Mouse (Mus musculus): ENCODE data around the gene Ccna1. TPM values are rescaled to one million over a fixed set of nuclear protein-coding genes. Genes with fewer than 3 reads are reported as not detected.

Ccna1 gene
- polyA plus RNA-seq, 1 experiment from 2014 or later: 0.05 TPM

- Histone ChIP-seq H3K36me3 (ENCODE audit: control insufficient read depth, insufficient read depth) (no peaks in the 10 kb centered on the region), H3K27ac (ENCODE audit: low read length) (no peak overlapping the region), H3K4me2 (ENCODE audit: low read depth, low read length) (no peak overlapping the region), H3K27me3 (ENCODE audit: control insufficient read depth, insufficient read depth, low read depth, low read length) (peaks cover 27% of the 10 kb centered on the region), H3K9me3 (replicated peaks; ENCODE audit: control insufficient read depth, low read length) (no peaks in the 10 kb centered on the region), H3K9ac (ENCODE audit: low read depth, low read length) (no peak overlapping the region), H3K4me3 (ENCODE audit: low read depth, low read length) (no peak overlapping the region), H3K4me1 (ENCODE audit: control insufficient read depth, low read depth, low read length) (no peaks in the 10 kb centered on the region)
- 36% methylated on average over 6 of the region's 6 CpGs for WGBS (ENCODE audit: insufficient replicate concordance)
- ATAC-seq (ENCODE audit: low read depth): no peak
Measured at GRCm38 (mm10) chr3:55054231-55054630, 1.1 kb downstream of the Ccna1 start.

- H3K4me1 ChIP-seq (ENCODE audit: control insufficient read depth, low read depth, low read length): no peaks in the 10 kb centered on the region
- H3K27me3 ChIP-seq (ENCODE audit: control insufficient read depth, insufficient read depth, low read depth, low read length): no peaks in the 10 kb centered on the region
- H3K4me3 ChIP-seq (ENCODE audit: low read depth, low read length): no peak overlapping the region
- no peak overlapping the region for H3K4me2 ChIP-seq (ENCODE audit: low read depth, low read length)
- ATAC-seq (ENCODE audit: low read depth): no peak
- H3K9ac ChIP-seq (ENCODE audit: low read depth, low read length): no peak overlapping the region
- 70% methylated on average over 8 of the region's 8 CpGs for WGBS (ENCODE audit: insufficient replicate concordance)
- no peaks in the 10 kb centered on the region for H3K36me3 ChIP-seq (ENCODE audit: control insufficient read depth, insufficient read depth)
- no peak overlapping the region for H3K27ac ChIP-seq (ENCODE audit: low read length)
- H3K9me3 ChIP-seq (replicated peaks; ENCODE audit: control insufficient read depth, low read length): no peaks in the 10 kb centered on the region
Measured at GRCm38 (mm10) chr3:55044601-55045370, 10.5 kb downstream of the Ccna1 start.

- Histone ChIP-seq H3K4me1 (ENCODE audit: control insufficient read depth, low read depth, low read length) (no peaks in the 10 kb centered on the region), H3K36me3 (ENCODE audit: control insufficient read depth, insufficient read depth) (no peaks in the 10 kb centered on the region), H3K4me2 (ENCODE audit: low read depth, low read length) (no peak overlapping the region), H3K9me3 (replicated peaks; ENCODE audit: control insufficient read depth, low read length) (no peaks in the 10 kb centered on the region), H3K27ac (ENCODE audit: low read length) (no peak overlapping the region), H3K4me3 (ENCODE audit: low read depth, low read length) (no peak overlapping the region), H3K27me3 (ENCODE audit: control insufficient read depth, insufficient read depth, low read depth, low read length) (no peaks in the 10 kb centered on the region), H3K9ac (ENCODE audit: low read depth, low read length) (no peak overlapping the region)
- 58% methylated on average over 5 of the region's 5 CpGs for WGBS (ENCODE audit: insufficient replicate concordance)
- 0 out of 2 replicates have a peak, but pooled peaks have one; percentile 37 for ATAC-seq (ENCODE audit: low read depth)
Measured at GRCm38 (mm10) chr3:55037608-55038007, 17.7 kb downstream of the Ccna1 start.

GRCm38 (mm10) chr3:55027271-55027840, 27.9 kb downstream of the Ccna1 start:
- no peak overlapping the region for H3K4me3 ChIP-seq (ENCODE audit: low read depth, low read length)
- H3K27ac ChIP-seq (ENCODE audit: low read length): no peak overlapping the region

GRCm38 (mm10) chr3:55025502-55025901, 29.8 kb downstream of the Ccna1 start:
- H3K27ac ChIP-seq (ENCODE audit: low read length): no peak overlapping the region
- no peak for ATAC-seq (ENCODE audit: low read depth)
- no peak overlapping the region for H3K9ac ChIP-seq (ENCODE audit: low read depth, low read length)
- H3K9me3 ChIP-seq (replicated peaks; ENCODE audit: control insufficient read depth, low read length): no peaks in the 10 kb centered on the region
- no peaks in the 10 kb centered on the region for H3K4me1 ChIP-seq (ENCODE audit: control insufficient read depth, low read depth, low read length)
- no peak overlapping the region for H3K4me3 ChIP-seq (ENCODE audit: low read depth, low read length)
- H3K27me3 ChIP-seq (ENCODE audit: control insufficient read depth, insufficient read depth, low read depth, low read length): no peaks in the 10 kb centered on the region
- no peak overlapping the region for H3K4me2 ChIP-seq (ENCODE audit: low read depth, low read length)
- WGBS (ENCODE audit: insufficient replicate concordance): 58% methylated on average over 3 of the region's 3 CpGs
- H3K36me3 ChIP-seq (ENCODE audit: control insufficient read depth, insufficient read depth): no peaks in the 10 kb centered on the region

More at GRCm38 (mm10) chr3:55027271-55027840, 27.9 kb downstream of the Ccna1 start:
- Histone ChIP-seq H3K27me3 (ENCODE audit: control insufficient read depth, insufficient read depth, low read depth, low read length) (no peaks in the 10 kb centered on the region), H3K9ac (ENCODE audit: low read depth, low read length) (no peak overlapping the region), H3K4me1 (ENCODE audit: control insufficient read depth, low read depth, low read length) (no peaks in the 10 kb centered on the region), H3K36me3 (ENCODE audit: control insufficient read depth, insufficient read depth) (no peaks in the 10 kb centered on the region), H3K9me3 (replicated peaks; ENCODE audit: control insufficient read depth, low read length) (no peaks in the 10 kb centered on the region), H3K4me2 (ENCODE audit: low read depth, low read length) (no peak overlapping the region)
- 52% methylated on average over 7 of the region's 7 CpGs for WGBS (ENCODE audit: insufficient replicate concordance)
- no peak for ATAC-seq (ENCODE audit: low read depth)

GRCm38 (mm10) chr3:55023347-55023746, 32.0 kb downstream of the Ccna1 start:
- ATAC-seq (ENCODE audit: low read depth): no peak

GRCm38 (mm10) chr3:55022247-55022646, 33.1 kb downstream of the Ccna1 start:
- no peaks in the 10 kb centered on the region for H3K4me1 ChIP-seq (ENCODE audit: control insufficient read depth, low read depth, low read length)
- 53% methylated on average over 1 of the region's 1 CpGs for WGBS (ENCODE audit: insufficient replicate concordance)

More at GRCm38 (mm10) chr3:55023347-55023746, 32.0 kb downstream of the Ccna1 start:
- H3K27ac ChIP-seq (ENCODE audit: low read length): no peak overlapping the region
- H3K4me1 ChIP-seq (ENCODE audit: control insufficient read depth, low read depth, low read length): no peaks in the 10 kb centered on the region
- H3K27me3 ChIP-seq (ENCODE audit: control insufficient read depth, insufficient read depth, low read depth, low read length): no peaks in the 10 kb centered on the region
- no peaks in the 10 kb centered on the region for H3K36me3 ChIP-seq (ENCODE audit: control insufficient read depth, insufficient read depth)
- H3K9ac ChIP-seq (ENCODE audit: low read depth, low read length): no peak overlapping the region
- H3K4me2 ChIP-seq (ENCODE audit: low read depth, low read length): no peak overlapping the region
- no peak overlapping the region for H3K4me3 ChIP-seq (ENCODE audit: low read depth, low read length)
- WGBS (ENCODE audit: insufficient replicate concordance): 72% methylated on average over 1 of the region's 1 CpGs
- H3K9me3 ChIP-seq (replicated peaks; ENCODE audit: control insufficient read depth, low read length): no peaks in the 10 kb centered on the region

GRCm38 (mm10) chr3:55012536-55012935, 42.8 kb downstream of the Ccna1 start:
- 37% methylated on average over 4 of the region's 4 CpGs for WGBS (ENCODE audit: insufficient replicate concordance)
- ATAC-seq (ENCODE audit: low read depth): no peak
- Histone ChIP-seq H3K27ac (ENCODE audit: low read length) (no peak overlapping the region), H3K9ac (ENCODE audit: low read depth, low read length) (no peak overlapping the region), H3K4me2 (ENCODE audit: low read depth, low read length) (no peak overlapping the region), H3K4me1 (ENCODE audit: control insufficient read depth, low read depth, low read length) (no peaks in the 10 kb centered on the region), H3K36me3 (ENCODE audit: control insufficient read depth, insufficient read depth) (no peaks in the 10 kb centered on the region), H3K27me3 (ENCODE audit: control insufficient read depth, insufficient read depth, low read depth, low read length) (no peaks in the 10 kb centered on the region), H3K4me3 (ENCODE audit: low read depth, low read length) (no peak overlapping the region), H3K9me3 (replicated peaks; ENCODE audit: control insufficient read depth, low read length) (no peaks in the 10 kb centered on the region)

More at GRCm38 (mm10) chr3:55022247-55022646, 33.1 kb downstream of the Ccna1 start:
- no peaks in the 10 kb centered on the region for H3K27me3 ChIP-seq (ENCODE audit: control insufficient read depth, insufficient read depth, low read depth, low read length)
- H3K4me3 ChIP-seq (ENCODE audit: low read depth, low read length): no peak overlapping the region
- no peak for ATAC-seq (ENCODE audit: low read depth)
- no peak overlapping the region for H3K9ac ChIP-seq (ENCODE audit: low read depth, low read length)
- H3K4me2 ChIP-seq (ENCODE audit: low read depth, low read length): no peak overlapping the region
- H3K36me3 ChIP-seq (ENCODE audit: control insufficient read depth, insufficient read depth): no peaks in the 10 kb centered on the region
- H3K27ac ChIP-seq (ENCODE audit: low read length): no peak overlapping the region
- H3K9me3 ChIP-seq (replicated peaks; ENCODE audit: control insufficient read depth, low read length): no peaks in the 10 kb centered on the region

- Histone ChIP-seq H3K27me3 (ENCODE audit: control insufficient read depth, insufficient read depth, low read depth, low read length) (no peaks in the 10 kb centered on the region), H3K36me3 (ENCODE audit: control insufficient read depth, insufficient read depth) (no peaks in the 10 kb centered on the region), H3K4me3 (ENCODE audit: low read depth, low read length) (no peak overlapping the region), H3K9ac (ENCODE audit: low read depth, low read length) (no peak overlapping the region), H3K9me3 (replicated peaks; ENCODE audit: control insufficient read depth, low read length) (no peaks in the 10 kb centered on the region), H3K27ac (ENCODE audit: low read length) (no peak overlapping the region), H3K4me1 (ENCODE audit: control insufficient read depth, low read depth, low read length) (no peaks in the 10 kb centered on the region), H3K4me2 (ENCODE audit: low read depth, low read length) (no peak overlapping the region)
- WGBS (ENCODE audit: insufficient replicate concordance): 20% methylated on average over 7 of the region's 7 CpGs
- no peak for ATAC-seq (ENCODE audit: low read depth)
Measured at GRCm38 (mm10) chr3:55011681-55012080, 43.6 kb downstream of the Ccna1 start.
